Mouse (Mus musculus): ENCODE results near the gene Pth2. TPM values are rescaled to one million over a fixed set of nuclear protein-coding genes. Genes with fewer than 3 reads are reported as not detected.

Pth2 gene
- polyA plus RNA-seq, 1 experiment from 2014 or later, result not detected

DNA sequence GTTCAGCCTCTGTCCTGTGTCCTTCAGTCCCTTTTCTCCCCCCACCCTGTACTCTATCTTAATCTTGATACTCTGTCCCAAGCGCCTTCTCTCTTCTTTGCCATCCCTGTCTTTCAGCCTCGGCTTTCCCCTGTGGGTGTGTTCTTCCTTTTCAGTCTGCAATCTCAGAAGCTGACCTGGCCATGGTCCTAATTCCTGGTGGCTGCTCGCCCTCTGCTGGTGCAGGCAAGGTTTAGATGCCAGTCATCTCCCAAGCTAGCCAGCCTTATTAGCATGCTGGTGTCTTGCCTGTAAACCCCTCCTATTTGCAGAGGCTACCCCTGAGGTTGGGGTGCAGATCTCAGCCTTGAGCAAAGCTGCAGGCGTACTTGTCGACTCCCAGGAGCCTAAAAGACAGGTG, 17.6 kb downstream of the Pth2 start:
- WGBS, result 9% methylated on average over 5 of the region's 5 CpGs
- no peaks in the 10 kb centered on the region for H3K27me3 ChIP-seq (ENCODE audit: control insufficient read depth, insufficient read depth, low read length)
- H3K36me3 ChIP-seq (ENCODE audit: control insufficient read depth, insufficient read depth, low read length), result no peaks in the 10 kb centered on the region
- no peaks in the 10 kb centered on the region for H3K9me3 ChIP-seq (ENCODE audit: control insufficient read depth, low read length)
- no peaks in the 10 kb centered on the region for H3K4me1 ChIP-seq (replicated peaks; ENCODE audit: control insufficient read depth, insufficient read depth)
- peak; percentile 21; the same call in 1 of the 2 replicates for ATAC-seq (ENCODE audit: low FRiP score, low TSS enrichment)
- DNase-seq (ENCODE audit: low spot score), result peak; percentile 83
- no peak overlapping the region for H3K4me2 ChIP-seq (replicated peaks; ENCODE audit: low read depth)
- H3K27ac ChIP-seq (replicated peaks), result no peak overlapping the region
- no peak overlapping the region for H3K4me3 ChIP-seq (ENCODE audit: low read depth, low read length)
- 0 out of 2 replicates have a peak overlapping the region, but pooled peaks have one; percentile 2 for H3K9ac ChIP-seq (ENCODE audit: low read length)
- TF ChIP-seq CTCF (IDR thresholded peaks at IDR 0.05; ENCODE audit: low read depth), result peak; percentile 92
- TF ChIP-seq EP300 (optimal IDR thresholded peaks at IDR 0.05), result no peak

DNA sequence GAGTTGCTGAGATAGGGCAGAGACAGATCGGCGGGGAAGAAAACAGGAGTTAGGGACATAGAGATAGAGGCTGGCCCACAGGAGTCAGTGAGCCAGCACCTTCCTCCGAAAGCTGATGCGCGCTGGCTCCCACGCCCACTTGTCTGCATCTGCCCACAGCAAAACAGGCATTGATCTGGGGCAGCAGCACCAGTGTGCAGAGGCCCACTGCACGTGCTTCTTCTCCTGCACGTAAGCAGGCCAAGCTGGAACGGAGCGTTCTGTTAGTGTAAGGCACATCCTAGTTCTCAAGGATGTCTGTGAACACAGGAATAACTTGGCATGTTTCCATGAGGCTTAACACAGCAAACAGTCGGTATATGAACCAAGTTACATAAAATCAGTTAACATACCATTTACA, 18.2 kb downstream of the Pth2 start:
- DNase-seq (ENCODE audit: low spot score) (no peak), ATAC-seq (ENCODE audit: low FRiP score, low TSS enrichment) (no peak)
- Histone ChIP-seq H3K27me3 (ENCODE audit: control insufficient read depth, insufficient read depth, low read length) (no peaks in the 10 kb centered on the region), H3K27ac (replicated peaks) (no peak overlapping the region), H3K9me3 (ENCODE audit: control insufficient read depth, low read length) (no peaks in the 10 kb centered on the region), H3K4me2 (replicated peaks; ENCODE audit: low read depth) (no peak overlapping the region), H3K4me1 (replicated peaks; ENCODE audit: control insufficient read depth, insufficient read depth) (no peaks in the 10 kb centered on the region), H3K9ac (ENCODE audit: low read length) (no peak overlapping the region), H3K36me3 (ENCODE audit: control insufficient read depth, insufficient read depth, low read length) (no peaks in the 10 kb centered on the region), H3K4me3 (ENCODE audit: low read depth, low read length) (no peak overlapping the region)
- TF ChIP-seq CTCF (IDR thresholded peaks at IDR 0.05; ENCODE audit: low read depth) (no peak), EP300 (optimal IDR thresholded peaks at IDR 0.05) (no peak)
- WGBS, result 68% methylated on average over 11 of the region's 11 CpGs

DNA sequence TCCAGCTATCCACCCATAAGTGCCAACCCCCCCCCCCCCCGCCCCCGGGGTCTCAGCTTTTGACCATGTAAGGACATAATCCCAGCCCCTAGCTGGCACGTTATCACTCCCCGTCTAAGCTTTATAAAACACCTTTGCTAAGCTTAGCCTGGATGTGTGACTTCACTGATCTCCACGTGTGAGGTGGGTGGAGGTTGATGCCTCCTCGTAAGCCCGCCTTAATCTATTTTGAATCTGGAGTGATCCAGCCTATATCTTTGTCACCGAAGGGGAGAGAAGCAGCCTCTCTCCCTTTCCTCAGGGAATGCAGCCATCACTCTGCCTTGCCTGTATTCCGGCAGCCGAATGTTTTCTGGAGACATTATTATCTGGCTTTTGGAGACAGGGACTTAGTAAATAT, 21.9 kb downstream of the Pth2 start:
- H3K4me1 ChIP-seq (replicated peaks; ENCODE audit: control insufficient read depth, insufficient read depth), result no peaks in the 10 kb centered on the region
- H3K36me3 ChIP-seq (ENCODE audit: control insufficient read depth, insufficient read depth, low read length), result no peaks in the 10 kb centered on the region
- no peak overlapping the region for H3K27ac ChIP-seq (replicated peaks)
- ATAC-seq (ENCODE audit: low FRiP score, low TSS enrichment) (no peak), DNase-seq (ENCODE audit: low spot score) (no peak)
- no peak overlapping the region for H3K9ac ChIP-seq (ENCODE audit: low read length)
- no peak overlapping the region for H3K4me2 ChIP-seq (replicated peaks; ENCODE audit: low read depth)
- no peak for TF ChIP-seq EP300 (optimal IDR thresholded peaks at IDR 0.05)
- TF ChIP-seq CTCF (IDR thresholded peaks at IDR 0.05; ENCODE audit: low read depth), result no peak
- WGBS, result 28% methylated on average over 9 of the region's 10 CpGs
- H3K4me3 ChIP-seq (ENCODE audit: low read depth, low read length), result no peak overlapping the region
- H3K9me3 ChIP-seq (ENCODE audit: control insufficient read depth, low read length), result no peaks in the 10 kb centered on the region
- H3K27me3 ChIP-seq (ENCODE audit: control insufficient read depth, insufficient read depth, low read length), result no peaks in the 10 kb centered on the region

DNA sequence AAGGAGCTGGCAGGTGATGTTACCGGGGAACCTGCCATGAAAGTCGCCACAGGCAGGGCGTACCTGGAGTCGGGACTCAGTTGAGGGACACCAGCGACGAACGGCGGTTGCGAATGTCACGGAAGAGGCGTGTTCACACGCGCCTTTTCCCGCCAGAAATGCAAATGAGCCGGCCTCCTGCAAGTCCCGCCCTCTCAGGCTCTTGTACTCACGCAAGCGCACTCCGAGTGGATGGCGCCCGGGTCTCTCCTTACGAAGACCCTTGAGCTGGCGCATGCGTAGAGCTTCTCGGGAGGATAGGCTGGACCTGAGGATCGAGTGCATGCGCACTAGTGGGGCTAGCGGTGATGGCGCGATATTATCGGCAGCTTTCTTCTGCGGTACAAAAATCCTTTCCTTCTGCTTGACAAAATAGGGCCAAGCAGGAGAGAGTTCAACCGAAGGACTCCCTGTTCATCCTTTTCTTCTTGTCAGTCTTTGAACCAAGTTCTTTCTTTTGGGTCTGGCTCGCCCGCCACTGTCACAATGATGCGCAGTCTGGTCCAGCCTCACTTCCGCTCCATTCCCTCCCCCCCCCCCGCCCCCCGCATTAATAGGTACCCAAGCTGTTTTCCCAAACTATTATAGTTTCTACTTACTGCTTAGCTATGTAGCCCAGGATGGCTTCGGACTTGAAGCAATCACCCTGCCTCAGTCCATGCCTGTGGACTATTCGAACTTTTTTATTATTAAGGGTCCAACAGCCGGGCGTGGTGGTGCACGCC, 23.8 kb downstream of the Pth2 start, which contains the start of gene Ccdc155:
Gene Ccdc155, minus strand, starts transcription at position 513 of the 764 bp plus-strand sequence.
- Histone ChIP-seq H3K9ac (ENCODE audit: low read length) (peak within 1 kb of the TSS; percentile 23; the same call in 1 of the 2 replicates), H3K36me3 (ENCODE audit: control insufficient read depth, insufficient read depth, low read length) (no peaks in the 10 kb centered on the region), H3K27me3 (ENCODE audit: control insufficient read depth, insufficient read depth, low read length) (no peaks in the 10 kb centered on the region), H3K4me2 (replicated peaks; ENCODE audit: low read depth) (peak within 1 kb of the TSS; percentile 56), H3K4me3 (ENCODE audit: low read depth, low read length) (peak within 1 kb of the TSS; percentile 35), H3K9me3 (ENCODE audit: control insufficient read depth, low read length) (no peaks in the 10 kb centered on the region), H3K27ac (replicated peaks) (no peak within 1 kb of the TSS), H3K4me1 (replicated peaks; ENCODE audit: control insufficient read depth, insufficient read depth) (no peaks in the 10 kb centered on the region)
- TF ChIP-seq CTCF (IDR thresholded peaks at IDR 0.05; ENCODE audit: low read depth), result no peak
- no peak for TF ChIP-seq EP300 (optimal IDR thresholded peaks at IDR 0.05)
- ATAC-seq (ENCODE audit: low FRiP score, low TSS enrichment) (peak; percentile 81), DNase-seq (ENCODE audit: low spot score) (peak; percentile 84)
- WGBS, result 6% methylated on average over 44 of the region's 44 CpGs

DNA sequence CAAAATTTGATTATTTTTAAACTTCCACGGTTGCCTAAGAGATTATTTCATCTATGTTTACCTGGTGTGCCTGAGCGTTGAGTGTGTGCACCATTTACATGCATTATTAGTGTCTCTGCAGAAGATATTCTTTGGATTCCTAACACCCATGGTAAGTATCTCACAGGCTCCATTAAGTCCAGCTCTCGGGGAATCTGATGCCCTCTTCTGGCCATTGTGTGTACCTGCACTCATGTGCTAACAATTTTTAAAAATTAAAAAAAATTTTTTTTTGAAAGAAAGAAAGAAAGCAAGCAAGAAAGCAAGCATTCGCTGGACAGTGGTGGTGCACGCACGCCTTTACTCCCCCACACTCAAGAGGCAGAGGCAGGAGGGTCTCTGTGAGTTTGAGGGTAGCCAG, 27.5 kb downstream of the Pth2 start:
- ATAC-seq (ENCODE audit: low FRiP score, low TSS enrichment) (no peak), DNase-seq (ENCODE audit: low spot score) (no peak)
- H3K4me2 ChIP-seq (replicated peaks; ENCODE audit: low read depth), result no peak overlapping the region

DNA sequence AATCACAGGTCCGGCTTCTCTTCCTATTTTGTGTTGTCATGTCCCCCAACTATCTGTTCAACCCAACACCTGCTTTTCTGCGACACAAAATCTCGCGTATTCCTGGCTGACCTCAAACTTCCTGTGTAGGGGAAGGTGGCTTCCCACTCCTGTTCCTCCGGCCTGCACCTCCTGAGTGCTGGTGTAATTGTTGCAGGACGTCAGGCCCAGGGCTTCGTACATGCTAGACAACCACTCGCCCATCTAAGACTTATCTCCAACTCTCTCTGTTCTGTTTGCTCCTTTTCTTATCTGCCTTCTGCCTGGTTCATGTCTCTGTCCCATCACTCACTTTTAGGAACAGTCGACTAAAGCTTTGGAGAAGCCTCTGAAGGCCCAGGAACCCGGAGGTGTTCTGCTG, 30.3 kb downstream of the Pth2 start:
- Histone ChIP-seq H3K4me3 (ENCODE audit: low read depth, low read length) (no peak overlapping the region), H3K27me3 (ENCODE audit: control insufficient read depth, insufficient read depth, low read length) (no peaks in the 10 kb centered on the region), H3K9me3 (ENCODE audit: control insufficient read depth, low read length) (no peaks in the 10 kb centered on the region), H3K4me2 (replicated peaks; ENCODE audit: low read depth) (no peak overlapping the region), H3K36me3 (ENCODE audit: control insufficient read depth, insufficient read depth, low read length) (no peaks in the 10 kb centered on the region), H3K4me1 (replicated peaks; ENCODE audit: control insufficient read depth, insufficient read depth) (no peaks in the 10 kb centered on the region; the same call in 1 of the 2 replicates), H3K9ac (ENCODE audit: low read length) (no peak overlapping the region), H3K27ac (replicated peaks) (no peak overlapping the region)
- no peak for ATAC-seq (ENCODE audit: low FRiP score, low TSS enrichment)
- 60% methylated on average over 10 of the region's 10 CpGs for WGBS
- TF ChIP-seq CTCF (IDR thresholded peaks at IDR 0.05; ENCODE audit: low read depth) (no peak), EP300 (optimal IDR thresholded peaks at IDR 0.05) (no peak)
- no peak for DNase-seq (ENCODE audit: low spot score)

More for the DNA sequence above, 27.5 kb downstream of the Pth2 start:
- peak; percentile 34 for TF ChIP-seq CTCF (IDR thresholded peaks at IDR 0.05; ENCODE audit: low read depth)
- no peak for TF ChIP-seq EP300 (optimal IDR thresholded peaks at IDR 0.05)
- Histone ChIP-seq H3K4me3 (ENCODE audit: low read depth, low read length) (no peak overlapping the region), H3K27me3 (ENCODE audit: control insufficient read depth, insufficient read depth, low read length) (no peaks in the 10 kb centered on the region), H3K9me3 (ENCODE audit: control insufficient read depth, low read length) (no peaks in the 10 kb centered on the region), H3K27ac (replicated peaks) (no peak overlapping the region), H3K36me3 (ENCODE audit: control insufficient read depth, insufficient read depth, low read length) (no peaks in the 10 kb centered on the region), H3K9ac (ENCODE audit: low read length) (no peak overlapping the region), H3K4me1 (replicated peaks; ENCODE audit: control insufficient read depth, insufficient read depth) (no peaks in the 10 kb centered on the region; the same call in 1 of the 2 replicates)
- 78% methylated on average over 6 of the region's 6 CpGs for WGBS
